In genomic region chr1:152648052-152648451, GRCm38 (mm10) we compare ENCODE assay signal across 18 mouse cellular contexts.
"Had no signal": no experiment of that assay in that cellular context is flagged by ENCODE, and none has a peak within 500 bp of the region (broad histone marks: within the 10 kb centered on the region; RNA-seq: fewer than 3 reads in every experiment).

No protein-coding gene starts in this region.

- H3K4me1 ChIP-seq: midbrain, embryonic 10.5 days; midbrain, embryonic 12.5 days; neural tube, embryonic 13.5 days; neural tube, embryonic 15.5 days had no signal

- H3K4me3 ChIP-seq: midbrain, embryonic 10.5 days; midbrain, embryonic 12.5 days; myocyte; neural tube, embryonic 13.5 days; neural tube, embryonic 15.5 days had no signal

- ATAC-seq: midbrain, embryonic 16.5 days had no signal

- H3K9ac ChIP-seq: lung, embryonic 14.5 days; midbrain, embryonic 12.5 days; neural tube, embryonic 13.5 days; neural tube, embryonic 15.5 days had no signal

- DNase-seq: lung, embryonic 14.5 days; lung, postnatal 10 days; lung, postnatal 4 days; midbrain, embryonic 14.5 days; retina, postnatal 1 day; right cerebral cortex, adult 18-20 months; right cerebral cortex, postnatal 25 days; right cerebral cortex, postnatal 4 days; spleen, adult 18-20 months; thymus, adult 18-20 months; thymus, postnatal 14 days; thymus, postnatal 36 days had no signal

- H3K36me3 ChIP-seq: midbrain, embryonic 10.5 days; midbrain, embryonic 12.5 days; neural tube, embryonic 13.5 days; neural tube, embryonic 15.5 days had no signal

- H3K27me3 ChIP-seq: midbrain, embryonic 12.5 days; neural tube, embryonic 13.5 days; neural tube, embryonic 15.5 days had no signal

- H3K27ac ChIP-seq: midbrain, embryonic 10.5 days; midbrain, embryonic 12.5 days; neural tube, embryonic 13.5 days; neural tube, embryonic 15.5 days had no signal
